Mouse (Mus musculus) heart, adult 9 months (tissue): Measurements from ENCODE around the gene Maml1.

Experiments
- DNase-seq, 2 experiments: peaks; one replicate each; pipeline ENCODE4 v3.0.0; 2022; ENCODE audit warnings: low spot score in 2 of 2

The Maml1 gene

GRCm38 (mm10) chr11:50280053-50280452, 12.1 kb downstream of the Maml1 start:
- DNase-seq, result no peak

- DNase-seq, result no peak
Measured at GRCm38 (mm10) chr11:50279005-50279404, 13.1 kb downstream of the Maml1 start.

GRCm38 (mm10) chr11:50277706-50278105, 14.4 kb downstream of the Maml1 start:
- no peak for DNase-seq

GRCm38 (mm10) chr11:50277025-50277424, 15.1 kb downstream of the Maml1 start:
- DNase-seq, result no peak

GRCm38 (mm10) chr11:50275568-50276151, 16.5 kb downstream of the Maml1 start:
- no peak for DNase-seq

- no peak for DNase-seq
Measured at GRCm38 (mm10) chr11:50275077-50275476, 17.0 kb downstream of the Maml1 start.

- no peak for DNase-seq
Measured at GRCm38 (mm10) chr11:50272819-50273218, 19.3 kb downstream of the Maml1 start.

GRCm38 (mm10) chr11:50269885-50270284, 22.2 kb downstream of the Maml1 start:
- DNase-seq, result no peak

GRCm38 (mm10) chr11:50269163-50269562, 22.9 kb downstream of the Maml1 start:
- DNase-seq, result no peak

- DNase-seq, result no peak
Measured at GRCm38 (mm10) chr11:50266997-50267396, 25.1 kb downstream of the Maml1 start.

GRCm38 (mm10) chr11:50265931-50266330, 26.2 kb downstream of the Maml1 start:
- peak in 1 of 2 experiments; percentile 34 for DNase-seq

- DNase-seq, result no peak
Measured at GRCm38 (mm10) chr11:50263198-50263597, 28.9 kb downstream of the Maml1 start.

- no peak for DNase-seq
Measured at GRCm38 (mm10) chr11:50262020-50262419, 30.1 kb downstream of the Maml1 start.

- DNase-seq, result no peak
Measured at GRCm38 (mm10) chr11:50258310-50258709, 33.8 kb downstream of the Maml1 start.

- DNase-seq, result no peak
Measured at GRCm38 (mm10) chr11:50256615-50257014, 35.5 kb downstream of the Maml1 start.

GRCm38 (mm10) chr11:50254010-50254580, 38.0 kb downstream of the Maml1 start:
- no peak for DNase-seq

- no peak for DNase-seq
Measured at GRCm38 (mm10) chr11:50253393-50253792, 38.7 kb downstream of the Maml1 start.

- no peak for DNase-seq
Measured at GRCm38 (mm10) chr11:50252684-50253265, 39.3 kb downstream of the Maml1 start.

- no peak for DNase-seq
Measured at GRCm38 (mm10) chr11:50252166-50252565, 39.9 kb downstream of the Maml1 start.

GRCm38 (mm10) chr11:50248473-50249171, 43.5 kb downstream of the Maml1 start:
- DNase-seq, result no peak

- peak in 1 of 2 experiments; percentile 62 for DNase-seq
Measured at GRCm38 (mm10) chr11:50245269-50245668, 46.8 kb downstream of the Maml1 start.

GRCm38 (mm10) chr11:50243926-50244325, 48.2 kb downstream of the Maml1 start:
- no peak for DNase-seq
